Mouse (Mus musculus): ENCODE data around the gene Chchd2. TPM values are rescaled to one million over a fixed set of nuclear protein-coding genes. Genes with fewer than 3 reads are reported as not detected.
A peak's percentile ranks its signal among the peaks of the same experiment; 100 is the strongest.

Gene Chchd2
- polyA plus RNA-seq, 1 experiment, result 2,208 TPM

DNA sequence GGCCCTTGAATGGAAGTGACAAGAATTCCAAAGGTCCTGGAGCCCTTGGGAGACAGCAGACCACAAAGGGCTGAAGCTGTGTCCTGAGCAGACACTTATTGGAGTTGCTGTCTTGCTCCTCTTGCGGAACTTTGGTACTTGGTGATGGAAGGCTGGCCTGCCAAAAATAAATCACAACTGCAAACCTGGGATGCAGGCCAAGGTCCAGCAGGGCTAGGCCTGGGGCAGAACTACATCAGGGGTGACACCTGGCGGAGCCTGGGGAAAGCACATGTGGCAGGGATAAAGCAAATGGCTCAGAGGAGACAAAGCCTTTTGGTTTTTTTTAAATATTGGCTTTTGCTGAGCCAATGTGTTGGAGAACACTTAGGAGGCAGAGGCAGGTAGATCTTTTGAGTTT lies 8.3 kb downstream of the Chchd2 start:
- no peaks in the 10 kb centered on the region for H3K27me3 ChIP-seq (ENCODE audit: control insufficient read depth, insufficient read depth, low read length)
- H3K4me1 ChIP-seq (ENCODE audit: control insufficient read depth, insufficient read depth, insufficient read length, low read length), result no peaks in the 10 kb centered on the region
- WGBS, result 27% methylated on average over 2 of the region's 2 CpGs
- no peak overlapping the region for H3K4me3 ChIP-seq (ENCODE audit: low read depth, low read length)
- TF ChIP-seq CTCF (IDR thresholded peaks at IDR 0.05; ENCODE audit: extremely low read depth, insufficient read length, insufficient replicate concordance, low read depth, low read length), result peak; percentile 56; the same call in 1 of the 2 replicates
- no peak for TF ChIP-seq POLR2A (IDR thresholded peaks at IDR 0.05; ENCODE audit: low read depth, low read length)
- peaks cover 26% of the 10 kb centered on the region for H3K36me3 ChIP-seq (ENCODE audit: control insufficient read depth, insufficient read depth, low read length)
- H3K27ac ChIP-seq (ENCODE audit: insufficient read depth, low read depth, low read length), result no peak overlapping the region

DNA sequence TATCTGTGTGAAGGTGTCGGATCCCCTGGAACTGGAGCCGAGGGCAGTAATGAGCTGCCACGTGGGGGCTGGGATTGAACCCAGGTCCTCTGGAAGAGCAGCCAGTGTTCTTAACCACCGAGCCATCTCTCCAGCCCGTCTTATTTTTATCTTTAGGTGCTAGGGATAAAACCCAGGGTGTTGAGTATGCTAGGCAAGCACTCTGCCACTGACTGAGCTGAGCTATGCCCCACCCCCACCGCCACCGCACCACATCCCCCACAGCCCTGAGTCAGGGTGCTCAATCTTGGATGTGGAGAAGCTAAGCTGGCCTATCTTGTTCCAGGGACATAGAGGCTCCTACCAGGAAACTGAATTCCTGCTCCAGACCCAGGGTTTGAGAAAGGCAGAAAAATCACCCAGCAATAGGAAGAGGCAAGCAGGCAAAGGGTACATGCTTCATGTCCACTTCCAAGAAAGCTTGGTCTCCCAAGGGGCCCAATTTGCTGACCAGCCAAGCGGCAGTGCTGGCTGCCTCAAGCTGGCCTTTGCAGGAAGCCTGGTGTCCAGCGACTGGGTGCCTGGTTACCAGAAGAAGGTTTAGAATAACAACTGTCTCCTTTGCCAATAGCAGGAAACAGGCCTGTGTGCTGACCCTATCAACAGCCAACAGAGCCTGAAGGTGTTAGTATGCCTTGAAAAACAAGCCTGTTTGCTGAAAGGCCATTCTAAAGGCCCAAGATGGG lies 9.4 kb downstream of the Chchd2 start:
- Histone ChIP-seq H3K4me1 (ENCODE audit: control insufficient read depth, insufficient read depth, insufficient read length, low read length) (no peaks in the 10 kb centered on the region), H3K36me3 (ENCODE audit: control insufficient read depth, insufficient read depth, low read length) (peaks cover 20% of the 10 kb centered on the region), H3K27me3 (ENCODE audit: control insufficient read depth, insufficient read depth, low read length) (no peaks in the 10 kb centered on the region), H3K4me3 (ENCODE audit: low read depth, low read length) (no peak overlapping the region), H3K27ac (ENCODE audit: insufficient read depth, low read depth, low read length) (no peak overlapping the region)
- TF ChIP-seq POLR2A (IDR thresholded peaks at IDR 0.05; ENCODE audit: low read depth, low read length) (no peak), CTCF (IDR thresholded peaks at IDR 0.05; ENCODE audit: extremely low read depth, insufficient read length, insufficient replicate concordance, low read depth, low read length) (no peak)
- 78% methylated on average over 9 of the region's 9 CpGs for WGBS

DNA sequence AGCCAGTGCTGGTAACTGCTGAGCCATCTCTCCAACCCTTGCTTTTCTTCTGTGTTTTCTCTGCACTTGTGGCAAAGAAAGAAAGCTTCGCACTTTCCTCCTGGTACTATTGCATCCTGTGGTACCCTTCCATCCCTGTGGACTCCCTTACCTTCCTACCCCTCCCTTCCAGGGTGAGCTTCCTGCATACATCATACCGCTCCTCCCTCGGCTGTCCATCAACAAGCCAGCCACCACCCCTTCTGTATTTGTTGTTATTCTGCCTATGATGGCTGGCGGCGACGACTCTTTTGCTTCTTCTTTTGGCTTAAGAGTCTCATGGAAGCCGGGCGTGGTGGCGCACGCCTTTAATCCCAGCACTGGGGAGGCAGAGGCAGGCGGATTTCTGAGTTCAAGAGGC lies 12.2 kb downstream of the Chchd2 start:
- no peaks in the 10 kb centered on the region for H3K4me1 ChIP-seq (ENCODE audit: control insufficient read depth, insufficient read depth, insufficient read length, low read length)
- H3K27me3 ChIP-seq (ENCODE audit: control insufficient read depth, insufficient read depth, low read length), result no peaks in the 10 kb centered on the region
- H3K4me3 ChIP-seq (ENCODE audit: low read depth, low read length), result no peak overlapping the region
- no peaks in the 10 kb centered on the region for H3K36me3 ChIP-seq (ENCODE audit: control insufficient read depth, insufficient read depth, low read length)
- H3K27ac ChIP-seq (ENCODE audit: insufficient read depth, low read depth, low read length), result no peak overlapping the region
- TF ChIP-seq POLR2A (IDR thresholded peaks at IDR 0.05; ENCODE audit: low read depth, low read length) (no peak), CTCF (IDR thresholded peaks at IDR 0.05; ENCODE audit: extremely low read depth, insufficient read length, insufficient replicate concordance, low read depth, low read length) (no peak)
- 73% methylated on average over 11 of the region's 11 CpGs for WGBS

DNA sequence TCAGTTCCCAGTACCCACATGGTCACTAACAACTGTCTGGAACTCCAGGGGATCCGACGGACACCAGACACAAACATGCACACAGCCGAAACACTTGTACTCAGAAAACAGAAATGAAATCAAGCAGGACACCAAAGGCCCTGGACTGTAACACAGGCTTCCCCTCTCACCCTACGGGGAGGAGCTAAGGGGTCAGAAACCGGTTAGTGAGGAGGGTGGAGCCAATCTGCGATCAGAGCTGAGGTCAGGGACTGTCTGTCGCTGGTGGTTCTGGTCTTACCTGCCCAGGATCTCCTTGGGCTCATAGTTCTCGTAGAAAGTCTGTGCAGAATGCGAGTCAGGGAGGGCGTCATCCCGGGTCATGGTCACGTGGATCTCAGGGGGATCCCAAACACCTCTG lies 13.3 kb downstream of the Chchd2 start:
- Histone ChIP-seq H3K36me3 (ENCODE audit: control insufficient read depth, insufficient read depth, low read length) (no peaks in the 10 kb centered on the region), H3K4me1 (ENCODE audit: control insufficient read depth, insufficient read depth, insufficient read length, low read length) (no peaks in the 10 kb centered on the region), H3K4me3 (ENCODE audit: low read depth, low read length) (no peak overlapping the region), H3K27me3 (ENCODE audit: control insufficient read depth, insufficient read depth, low read length) (no peaks in the 10 kb centered on the region), H3K27ac (ENCODE audit: insufficient read depth, low read depth, low read length) (no peak overlapping the region)
- no peak for TF ChIP-seq CTCF (IDR thresholded peaks at IDR 0.05; ENCODE audit: extremely low read depth, insufficient read length, insufficient replicate concordance, low read depth, low read length)
- TF ChIP-seq POLR2A (IDR thresholded peaks at IDR 0.05; ENCODE audit: low read depth, low read length), result no peak
- WGBS, result 76% methylated on average over 12 of the region's 12 CpGs

DNA sequence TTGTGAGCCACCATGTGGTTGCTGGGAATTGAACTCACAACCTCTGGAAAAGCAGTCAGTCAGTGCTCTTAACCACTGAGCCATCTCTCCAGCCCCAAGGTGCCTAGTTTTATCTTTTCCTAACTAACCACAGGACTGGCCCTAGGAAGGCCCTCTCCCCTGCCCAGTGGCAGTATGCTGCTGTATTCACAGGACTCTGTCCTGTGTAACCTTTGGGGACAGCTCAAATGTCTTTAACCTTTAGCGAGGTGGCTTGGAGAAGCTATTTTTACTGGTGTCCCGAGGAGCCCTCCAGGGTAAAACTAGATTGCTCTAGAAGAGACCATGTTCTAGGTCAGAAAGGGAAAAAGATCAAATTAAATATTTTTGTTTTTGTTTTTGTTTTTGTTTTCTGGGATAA lies 16.0 kb downstream of the Chchd2 start:
- no peaks in the 10 kb centered on the region for H3K4me1 ChIP-seq (ENCODE audit: control insufficient read depth, insufficient read depth, insufficient read length, low read length)
- no peaks in the 10 kb centered on the region for H3K36me3 ChIP-seq (ENCODE audit: control insufficient read depth, insufficient read depth, low read length)
- WGBS, result 85% methylated on average over 2 of the region's 2 CpGs

DNA sequence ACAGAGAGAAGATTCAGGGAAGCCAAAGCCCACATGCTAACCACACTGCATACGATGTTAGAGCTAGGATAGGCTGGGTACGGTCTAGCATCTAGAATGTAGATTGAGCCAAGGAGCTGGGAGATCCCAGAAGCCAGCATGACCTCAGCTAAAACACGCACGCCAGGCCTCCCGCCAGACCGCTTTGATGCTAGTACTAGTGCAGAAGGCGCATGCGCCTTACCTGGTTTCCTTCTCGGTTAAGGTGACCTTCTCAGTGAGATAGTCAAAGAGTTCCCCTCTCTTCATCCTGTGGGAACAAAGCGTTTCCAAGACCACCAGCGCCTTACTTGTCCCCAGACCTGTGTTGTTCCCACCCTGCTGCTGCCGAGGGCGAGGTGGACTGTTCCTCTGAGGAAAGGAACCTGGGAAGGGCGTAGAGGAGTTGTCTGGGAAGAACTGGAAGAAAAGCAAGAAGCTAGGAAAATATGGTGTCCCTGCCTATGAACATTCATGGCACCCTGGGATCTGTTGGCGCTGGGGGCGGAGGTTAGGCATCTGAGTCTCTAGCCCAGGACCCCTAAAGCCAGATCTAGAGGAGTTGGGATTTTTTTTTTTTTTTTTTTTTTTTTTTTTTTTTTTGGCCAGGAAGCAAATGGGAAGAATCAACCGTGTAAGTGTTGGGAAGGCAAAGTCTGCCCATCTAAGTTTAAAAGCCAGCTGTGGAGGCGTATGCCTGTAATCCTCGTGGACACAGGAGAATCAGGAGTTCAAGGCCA lies 17.9 kb downstream of the Chchd2 start:
- H3K27me3 ChIP-seq (ENCODE audit: control insufficient read depth, insufficient read depth, low read length), result no peaks in the 10 kb centered on the region
- WGBS, result 86% methylated on average over 19 of the region's 19 CpGs
- no peak for TF ChIP-seq CTCF (IDR thresholded peaks at IDR 0.05; ENCODE audit: extremely low read depth, insufficient read length, insufficient replicate concordance, low read depth, low read length)
- TF ChIP-seq POLR2A (IDR thresholded peaks at IDR 0.05; ENCODE audit: low read depth, low read length), result no peak

More for the DNA sequence above, 16.0 kb downstream of the Chchd2 start:
- Histone ChIP-seq H3K27me3 (ENCODE audit: control insufficient read depth, insufficient read depth, low read length) (no peaks in the 10 kb centered on the region), H3K4me3 (ENCODE audit: low read depth, low read length) (no peak overlapping the region), H3K27ac (ENCODE audit: insufficient read depth, low read depth, low read length) (no peak overlapping the region)
- TF ChIP-seq POLR2A (IDR thresholded peaks at IDR 0.05; ENCODE audit: low read depth, low read length) (no peak), CTCF (IDR thresholded peaks at IDR 0.05; ENCODE audit: extremely low read depth, insufficient read length, insufficient replicate concordance, low read depth, low read length) (no peak)

DNA sequence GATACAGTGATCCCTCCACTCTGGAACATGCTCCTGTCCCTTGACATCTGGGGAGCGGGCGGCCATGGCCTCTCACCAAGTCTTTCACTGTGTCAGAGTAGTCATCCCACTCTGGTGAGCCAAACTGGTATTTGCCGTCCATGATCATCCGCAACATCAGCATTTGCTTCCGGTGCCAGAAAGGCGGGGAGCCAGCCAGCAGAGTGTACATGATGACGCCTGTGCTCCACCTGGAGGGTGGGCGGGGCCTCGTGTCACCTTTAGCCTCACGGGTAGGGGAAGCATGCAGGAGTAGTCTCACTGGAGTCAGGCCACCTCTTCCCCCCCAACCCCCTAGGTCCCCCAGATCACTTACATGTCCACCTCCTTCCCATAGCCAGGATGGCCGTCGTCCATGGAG lies 21.4 kb downstream of the Chchd2 start:
- Histone ChIP-seq H3K4me1 (ENCODE audit: control insufficient read depth, insufficient read depth, insufficient read length, low read length) (0 out of 2 replicates have a peak, but pooled peaks cover 4% of the 10 kb centered on the region), H3K27me3 (ENCODE audit: control insufficient read depth, insufficient read depth, low read length) (no peaks in the 10 kb centered on the region), H3K36me3 (ENCODE audit: control insufficient read depth, insufficient read depth, low read length) (no peaks in the 10 kb centered on the region), H3K4me3 (ENCODE audit: low read depth, low read length) (no peak overlapping the region; the same call in 1 of the 2 replicates), H3K27ac (ENCODE audit: insufficient read depth, low read depth, low read length) (no peak overlapping the region)
- 57% methylated on average over 12 of the region's 12 CpGs for WGBS
- TF ChIP-seq CTCF (IDR thresholded peaks at IDR 0.05; ENCODE audit: extremely low read depth, insufficient read length, insufficient replicate concordance, low read depth, low read length) (no peak), POLR2A (IDR thresholded peaks at IDR 0.05; ENCODE audit: low read depth, low read length) (no peak)

More for the DNA sequence above, 17.9 kb downstream of the Chchd2 start:
- Histone ChIP-seq H3K4me3 (ENCODE audit: low read depth, low read length) (no peak overlapping the region), H3K4me1 (ENCODE audit: control insufficient read depth, insufficient read depth, insufficient read length, low read length) (no peaks in the 10 kb centered on the region), H3K27ac (ENCODE audit: insufficient read depth, low read depth, low read length) (no peak overlapping the region), H3K36me3 (ENCODE audit: control insufficient read depth, insufficient read depth, low read length) (no peaks in the 10 kb centered on the region)

Data from small intestine, adult 2 months (tissue).